Mouse (Mus musculus) thymus, adult 18-20 months (tissue): Measurements from ENCODE around the gene Prr12.
"Not testable (repeated sequence)": the region's sequence is repeated elsewhere in the genome, so short reads cannot be mapped to it uniquely, and the experiment has no call there.

Experiments
- DNase-seq, 2 experiments: peaks; one replicate each; pipeline ENCODE4 v3.0.0; 2022; ENCODE audit warnings: mixed read lengths in 2 of 2

Gene Prr12

GRCm38 (mm10) chr7:45052862-45053116 is at the start of gene Prr12:
TSS of gene Prr12 (minus strand) at chr7:45052881.
- no peak for DNase-seq

GRCm38 (mm10) chr7:45102441-45102840 is 49.8 kb upstream of the Prr12 start:
- DNase-seq: no peak

DNA sequence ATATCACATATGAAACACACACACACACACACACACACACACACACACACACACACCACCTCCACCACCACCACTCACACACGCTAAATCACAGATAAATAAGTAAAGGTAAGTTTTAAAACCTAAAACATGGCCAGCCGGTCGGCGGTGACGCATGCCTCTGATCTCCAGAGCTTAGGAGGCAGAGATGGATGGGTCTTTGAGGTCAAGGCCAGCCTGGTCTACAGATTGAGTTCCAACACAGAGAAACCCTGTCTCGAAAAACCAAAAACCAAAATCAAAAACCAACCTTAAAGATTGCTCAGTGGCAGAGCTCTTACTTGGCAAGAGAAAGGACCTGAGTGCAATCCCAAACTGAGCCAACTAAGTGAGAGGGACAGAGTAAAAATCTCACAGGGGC is 47.4 kb upstream of the Prr12 start:
- no peak for DNase-seq

- DNase-seq: no peak
These were observed 46.0 kb upstream of the Prr12 start for GRCm38 (mm10) chr7:45098541-45099240.

DNA sequence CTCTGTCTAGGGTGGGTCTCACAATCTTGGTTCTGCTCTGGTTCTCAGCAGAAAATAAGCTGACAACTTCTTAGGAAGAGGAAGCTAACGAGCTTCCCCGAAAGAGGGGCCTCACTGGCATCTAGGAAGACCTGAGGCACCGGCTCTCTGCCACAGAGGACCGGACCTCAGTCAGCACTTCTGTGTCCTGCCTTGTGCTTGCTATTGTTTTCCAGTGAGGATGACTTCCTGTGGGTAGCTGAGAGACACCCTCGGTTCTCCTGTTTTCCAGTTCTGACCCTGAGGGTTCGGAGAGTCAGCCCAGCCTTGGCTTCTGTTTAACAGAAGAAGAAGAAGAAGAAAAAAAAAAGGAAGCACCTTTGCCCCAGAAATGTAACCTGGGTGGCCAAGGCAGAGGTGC is 44.8 kb upstream of the Prr12 start:
- no peak for DNase-seq

DNA sequence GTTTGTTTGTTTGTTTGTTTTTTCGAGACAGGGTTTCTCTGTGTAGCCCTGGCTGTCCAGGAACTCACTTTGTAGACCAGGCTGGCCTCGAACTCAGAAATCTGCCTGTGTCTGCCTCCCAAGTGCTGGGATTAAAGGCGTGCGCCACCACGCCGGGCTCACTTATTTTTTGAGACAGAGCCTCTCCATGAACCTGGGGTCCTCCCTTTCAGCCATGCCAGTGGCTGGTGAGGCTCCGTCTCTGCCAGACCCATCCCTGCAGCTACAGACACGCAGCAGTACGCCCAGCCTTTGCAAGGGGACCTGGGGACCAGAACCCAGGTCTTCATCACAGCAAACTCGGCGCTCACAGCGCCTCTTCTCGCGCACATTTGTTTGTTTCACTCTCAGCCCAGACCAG is 43.3 kb upstream of the Prr12 start:
- DNase-seq: not testable (repeated sequence)

GRCm38 (mm10) chr7:45095367-45095766 is 42.7 kb upstream of the Prr12 start:
- no peak for DNase-seq

DNA sequence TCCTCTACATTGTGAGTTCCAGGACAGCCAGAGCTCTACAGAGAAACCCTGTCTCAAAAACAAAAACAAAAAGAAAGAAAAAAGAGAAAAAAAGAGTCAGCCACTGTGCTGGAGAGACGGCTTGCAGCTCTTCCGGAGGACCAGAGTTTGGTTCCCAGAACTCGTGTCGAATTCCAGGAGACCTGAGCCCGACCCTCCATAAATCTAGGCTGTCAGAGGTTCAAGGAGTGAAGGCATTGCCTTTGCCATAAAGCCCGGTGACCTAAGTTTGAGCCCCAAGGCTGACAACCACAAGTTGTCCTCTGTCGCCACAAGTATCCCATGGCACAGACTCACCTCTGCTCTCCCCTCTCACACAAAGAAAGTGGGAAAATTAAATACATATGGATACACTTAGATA is 41.4 kb upstream of the Prr12 start:
- no peak for DNase-seq

- no peak for DNase-seq
These were observed 40.8 kb upstream of the Prr12 start for GRCm38 (mm10) chr7:45093516-45093905.

DNA sequence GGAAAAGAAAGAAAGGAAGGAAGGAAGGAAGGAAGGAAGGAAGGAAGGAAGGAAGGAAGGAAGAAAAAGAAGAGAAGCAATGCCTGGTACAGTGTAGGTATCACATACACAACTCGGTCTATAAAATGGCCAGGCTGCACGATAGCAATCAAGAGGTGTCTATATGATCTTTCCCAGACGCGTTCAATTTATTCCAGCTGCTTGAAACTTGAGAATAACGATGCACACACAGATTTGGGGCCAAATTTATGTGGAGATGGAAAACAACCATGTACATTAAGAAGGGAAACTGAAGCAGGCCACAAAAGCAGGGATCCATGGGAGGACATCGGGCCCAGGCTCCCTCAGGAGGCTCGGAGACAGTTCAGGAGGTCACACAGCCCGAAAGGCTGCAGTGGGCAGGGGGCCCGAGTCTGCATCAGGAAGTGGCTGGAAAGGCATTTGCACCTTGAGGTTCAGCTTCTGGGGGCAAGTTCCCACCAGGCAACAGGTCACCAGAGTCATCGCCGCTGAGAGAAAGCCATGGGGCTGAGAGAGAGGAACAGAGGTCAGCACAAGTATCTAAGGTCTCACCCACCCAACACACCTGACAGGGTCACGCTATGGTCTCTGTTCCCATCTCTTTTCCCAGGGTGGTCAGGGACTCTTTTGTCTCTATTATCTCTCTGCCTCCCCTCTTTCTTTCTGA is 40.3 kb upstream of the Prr12 start:
- DNase-seq: no peak

- DNase-seq: no peak
These were observed 39.4 kb upstream of the Prr12 start, which contains the start of gene Rcn3 for GRCm38 (mm10) chr7:45092048-45092447. TSS of gene Rcn3 (minus strand) at chr7:45092221.

DNA sequence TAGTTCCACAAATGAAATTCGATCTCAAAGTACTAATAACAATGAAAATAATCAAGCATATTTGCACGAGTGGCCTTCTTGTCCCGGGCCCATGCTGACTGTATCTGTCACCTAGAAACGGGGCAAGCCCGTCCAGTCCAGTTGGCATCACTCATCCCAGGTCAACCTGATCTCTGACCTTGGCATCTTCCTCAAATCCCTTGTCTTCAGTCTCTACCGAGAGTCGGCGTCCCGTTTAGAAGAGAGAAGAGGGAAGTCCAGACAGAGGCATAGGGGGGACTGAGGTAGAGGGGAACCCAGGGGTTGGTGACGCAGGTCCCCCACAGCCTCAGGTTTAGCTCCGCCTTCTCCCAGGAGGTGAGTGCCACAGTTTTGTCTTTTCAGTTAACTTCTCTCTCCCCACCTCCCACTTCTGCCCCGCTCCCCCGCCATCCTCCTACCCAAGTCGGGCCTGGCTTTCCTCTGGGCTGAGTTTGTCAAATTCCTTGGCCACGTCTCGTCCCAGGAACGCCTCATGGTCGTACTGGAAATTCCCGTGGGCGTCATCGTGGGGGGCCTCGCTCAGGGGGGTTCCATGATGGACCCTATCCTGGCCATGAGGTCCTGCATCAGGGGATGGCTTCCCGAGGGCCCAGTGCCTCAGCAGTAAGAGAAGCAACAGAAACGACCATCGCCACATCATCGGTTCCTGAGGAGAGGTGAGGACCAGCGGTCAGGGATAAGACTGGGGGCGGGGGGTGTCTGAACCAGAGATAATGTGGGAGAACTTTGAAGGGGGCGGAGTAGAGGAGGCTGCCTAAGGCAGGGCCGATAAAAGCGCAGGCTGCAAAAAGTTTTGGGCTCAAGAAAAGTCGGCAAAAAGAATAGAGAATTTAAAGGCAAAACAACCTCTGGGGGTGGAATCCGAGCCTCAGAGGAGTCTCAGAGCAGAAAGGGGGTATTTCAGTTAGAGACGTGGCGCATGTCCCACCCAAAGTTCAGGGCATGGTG is 38.6 kb upstream of the Prr12 start:
- DNase-seq: no peak

GRCm38 (mm10) chr7:45090251-45090977 is 37.7 kb upstream of the Prr12 start:
- DNase-seq: no peak

GRCm38 (mm10) chr7:45088597-45088996 is 35.9 kb upstream of the Prr12 start:
- DNase-seq: no peak

DNA sequence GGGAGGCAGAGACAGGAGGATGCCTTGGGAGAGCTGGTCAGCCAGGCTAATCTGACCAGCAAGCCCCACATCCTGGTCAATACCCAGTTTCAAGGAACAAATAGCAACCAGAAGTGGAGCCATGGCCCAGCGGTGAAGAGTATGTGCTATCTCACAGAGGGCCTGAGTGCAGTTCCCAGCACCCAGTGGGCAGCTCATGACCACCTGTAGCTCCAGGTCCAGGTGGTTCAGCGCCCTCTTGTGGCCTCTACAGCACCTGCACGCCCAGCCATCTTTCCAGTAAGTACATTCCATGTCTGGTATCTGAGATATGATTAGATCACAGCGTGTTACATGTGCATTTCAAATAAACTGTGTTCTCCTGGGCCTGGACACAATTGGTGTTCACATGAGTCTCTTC is 33.4 kb upstream of the Prr12 start:
- no peak for DNase-seq

DNA sequence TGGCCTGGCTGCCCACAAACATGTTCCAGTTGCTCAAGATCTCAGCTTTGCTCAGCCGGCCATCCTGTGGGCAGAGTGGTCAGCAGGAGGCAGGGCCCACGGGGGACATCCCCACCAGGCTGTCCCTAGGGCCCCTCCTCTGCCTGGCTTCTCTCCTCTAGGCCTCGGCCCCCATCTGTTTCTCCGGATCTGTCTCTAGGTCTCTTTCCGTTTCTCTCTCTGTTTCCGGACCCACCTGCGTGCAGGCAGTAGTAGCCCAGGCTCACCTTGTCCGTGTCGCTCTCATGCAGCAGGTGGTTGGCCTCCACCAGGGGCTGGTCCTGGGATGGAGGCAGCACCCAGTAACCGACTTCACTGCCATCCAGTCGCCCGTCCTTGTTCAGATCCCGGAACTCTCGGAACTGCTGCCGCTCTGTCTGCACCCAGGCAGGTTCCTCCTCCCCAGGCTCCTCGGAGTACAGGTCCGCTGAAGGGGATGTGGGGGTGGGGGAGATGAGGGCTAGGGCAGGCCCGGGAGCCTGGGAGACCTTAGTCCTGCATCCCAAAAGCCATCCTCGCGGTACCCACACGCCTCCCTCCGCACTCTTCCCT is 30.7 kb upstream of the Prr12 start:
- no peak for DNase-seq

GRCm38 (mm10) chr7:45082401-45083299 is 30.0 kb upstream of the Prr12 start:
- peak; percentile 28 to 41 for DNase-seq

- no peak for DNase-seq
These were observed 28.3 kb upstream of the Prr12 start for GRCm38 (mm10) chr7:45081016-45081415.

GRCm38 (mm10) chr7:45079856-45080255 is 27.2 kb upstream of the Prr12 start:
- peak; percentile 80 to 83 for DNase-seq

DNA sequence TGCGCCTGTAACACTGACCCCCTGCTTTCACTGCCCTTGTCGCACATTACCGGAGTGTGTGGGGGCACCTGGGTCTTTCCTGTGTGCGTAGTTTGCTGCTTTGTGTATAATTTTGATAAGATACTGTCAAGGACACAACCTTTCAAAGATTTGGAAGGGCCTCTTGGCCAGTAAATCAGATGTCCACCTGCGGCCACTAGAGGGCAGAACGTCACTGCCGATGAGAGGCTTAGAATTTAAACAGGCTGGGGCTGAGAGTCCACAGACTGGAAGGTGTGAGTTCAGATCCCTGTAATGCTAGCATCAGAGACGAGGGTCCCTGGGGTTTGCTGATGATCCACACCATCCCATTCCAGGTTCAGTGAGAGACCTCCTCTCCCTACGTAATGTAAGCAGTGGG is 25.8 kb upstream of the Prr12 start:
- DNase-seq: peak in 1 of 2 experiments; percentile 47

DNA sequence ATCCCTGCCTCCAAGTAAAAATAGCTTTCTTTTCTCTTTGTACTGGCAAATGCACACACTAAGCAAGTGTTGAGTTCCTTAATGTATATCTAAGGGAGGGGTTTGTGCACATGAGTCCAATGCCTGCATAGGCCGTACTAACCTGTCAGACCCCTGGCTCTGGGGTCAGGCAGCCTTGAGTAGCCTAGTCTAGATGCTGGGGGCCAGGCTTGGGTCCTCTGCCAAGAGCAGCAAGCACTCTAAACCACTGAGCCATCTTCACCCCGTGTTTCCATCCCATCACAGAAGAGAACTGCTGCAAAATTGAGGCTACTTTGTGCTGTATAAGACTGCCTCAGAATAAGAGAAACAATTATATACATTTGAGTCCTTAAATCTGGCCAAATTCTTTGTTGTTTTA is 25.1 kb upstream of the Prr12 start:
- no peak for DNase-seq
